Mouse (Mus musculus): ENCODE measurements around the gene Pik3r4. TPM values are rescaled to one million over a fixed set of nuclear protein-coding genes. Genes with fewer than 3 reads are reported as not detected.
"Not testable (repeated sequence)": the region's sequence is repeated elsewhere in the genome, so short reads cannot be mapped to it uniquely, and the experiment has no call there.

Gene Pik3r4
- 26.9 TPM in 2 replicates for polyA plus RNA-seq (2015; fragmentation: Nextera tagmentation; extraction: Ambion mirVana)

GRCm38 (mm10) chr9:105642460-105643371 is at the start of gene Pik3r4:
TSS of gene Pik3r4 (plus strand) at chr9:105642978.
- peak within 1 kb of the TSS; percentile 88 for H3K4me3 ChIP-seq
- no peaks in the 10 kb centered on the region for H3K9me3 ChIP-seq
- H3K4me1 ChIP-seq: peaks cover 12% of the 10 kb centered on the region
- H3K27ac ChIP-seq: peak within 1 kb of the TSS; percentile 76; the same call in 1 of the 2 replicates
- H3K27me3 ChIP-seq: no peaks in the 10 kb centered on the region
- peak; percentile 45; the same call in 1 of the 2 replicates for ATAC-seq (ENCODE audit: insufficient number of reproducible peaks, insufficient read depth, low FRiP score, low TSS enrichment, low read depth)
- 6% methylated on average over 37 of the region's 37 CpGs for WGBS
- peaks cover 26% of the 10 kb centered on the region for H3K36me3 ChIP-seq
- peak within 1 kb of the TSS; percentile 81 for H3K4me2 ChIP-seq
- H3K9ac ChIP-seq: peak within 1 kb of the TSS; percentile 90

- no peaks in the 10 kb centered on the region for H3K27me3 ChIP-seq
- ATAC-seq (ENCODE audit: insufficient number of reproducible peaks, insufficient read depth, low FRiP score, low TSS enrichment, low read depth): no peak
- no peak overlapping the region for H3K4me2 ChIP-seq
- no peaks in the 10 kb centered on the region for H3K9me3 ChIP-seq
- 81% methylated on average over 4 of the region's 4 CpGs for WGBS
- H3K4me3 ChIP-seq: no peak overlapping the region
- no peaks in the 10 kb centered on the region for H3K36me3 ChIP-seq
- H3K9ac ChIP-seq: no peak overlapping the region
- no peak overlapping the region for H3K27ac ChIP-seq
- H3K4me1 ChIP-seq: no peaks in the 10 kb centered on the region
These were observed 43.9 kb upstream of the Pik3r4 start for GRCm38 (mm10) chr9:105598906-105599305.

- Histone ChIP-seq H3K4me3 (no peak overlapping the region), H3K27me3 (no peaks in the 10 kb centered on the region), H3K4me2 (no peak overlapping the region), H3K4me1 (peaks cover 3% of the 10 kb centered on the region; the same call in 1 of the 2 replicates), H3K9me3 (no peaks in the 10 kb centered on the region), H3K27ac (no peak overlapping the region), H3K9ac (no peak overlapping the region), H3K36me3 (no peaks in the 10 kb centered on the region)
- WGBS: 88% methylated on average over 15 of the region's 15 CpGs
- ATAC-seq (ENCODE audit: insufficient number of reproducible peaks, insufficient read depth, low FRiP score, low TSS enrichment, low read depth): no peak
These were observed 30.6 kb upstream of the Pik3r4 start for GRCm38 (mm10) chr9:105611980-105612771.

- no peak for ATAC-seq (ENCODE audit: insufficient number of reproducible peaks, insufficient read depth, low FRiP score, low TSS enrichment, low read depth)
- H3K4me1 ChIP-seq: peaks cover 3% of the 10 kb centered on the region; the same call in 1 of the 2 replicates
- no peaks in the 10 kb centered on the region for H3K9me3 ChIP-seq
- no peaks in the 10 kb centered on the region for H3K36me3 ChIP-seq
- H3K27me3 ChIP-seq: no peaks in the 10 kb centered on the region
- no peak overlapping the region for H3K4me2 ChIP-seq
- H3K9ac ChIP-seq: no peak overlapping the region
- H3K27ac ChIP-seq: no peak overlapping the region
- 76% methylated on average over 7 of the region's 7 CpGs for WGBS
- no peak overlapping the region for H3K4me3 ChIP-seq
These were observed 29.9 kb upstream of the Pik3r4 start for GRCm38 (mm10) chr9:105612919-105613318.

GRCm38 (mm10) chr9:105615952-105616351 is 26.8 kb upstream of the Pik3r4 start:
- Histone ChIP-seq H3K4me3 (no peak overlapping the region), H3K27me3 (no peaks in the 10 kb centered on the region), H3K9ac (no peak overlapping the region), H3K27ac (no peak overlapping the region), H3K36me3 (no peaks in the 10 kb centered on the region), H3K4me1 (peaks cover 3% of the 10 kb centered on the region; the same call in 1 of the 2 replicates), H3K9me3 (no peaks in the 10 kb centered on the region), H3K4me2 (no peak overlapping the region)
- WGBS: 75% methylated on average over 2 of the region's 2 CpGs
- ATAC-seq (ENCODE audit: insufficient number of reproducible peaks, insufficient read depth, low FRiP score, low TSS enrichment, low read depth): no peak

- not testable (repeated sequence) for H3K9ac ChIP-seq; H3K4me2 ChIP-seq; ATAC-seq (ENCODE audit: insufficient number of reproducible peaks, insufficient read depth, low FRiP score, low TSS enrichment, low read depth); H3K9me3 ChIP-seq; H3K27me3 ChIP-seq; H3K4me1 ChIP-seq; H3K27ac ChIP-seq; H3K4me3 ChIP-seq; H3K36me3 ChIP-seq
These were observed 25.5 kb upstream of the Pik3r4 start for GRCm38 (mm10) chr9:105617274-105617673.

GRCm38 (mm10) chr9:105633961-105634360 is 8.8 kb upstream of the Pik3r4 start:
- 79% methylated on average over 2 of the region's 2 CpGs for WGBS
- ATAC-seq (ENCODE audit: insufficient number of reproducible peaks, insufficient read depth, low FRiP score, low TSS enrichment, low read depth): no peak
- Histone ChIP-seq H3K27me3 (no peaks in the 10 kb centered on the region), H3K4me1 (no peaks in the 10 kb centered on the region), H3K9me3 (no peaks in the 10 kb centered on the region), H3K4me3 (no peak overlapping the region), H3K4me2 (no peak overlapping the region), H3K27ac (no peak overlapping the region), H3K9ac (no peak overlapping the region), H3K36me3 (no peaks in the 10 kb centered on the region)

GRCm38 (mm10) chr9:105641377-105641776 is 1.4 kb upstream of the Pik3r4 start:
- not testable (repeated sequence) for H3K9me3 ChIP-seq; ATAC-seq (ENCODE audit: insufficient number of reproducible peaks, insufficient read depth, low FRiP score, low TSS enrichment, low read depth); H3K27me3 ChIP-seq; H3K4me3 ChIP-seq; H3K27ac ChIP-seq; H3K4me2 ChIP-seq; H3K9ac ChIP-seq
- peaks cover 17% of the 10 kb centered on the region for H3K36me3 ChIP-seq
- peaks cover 11% of the 10 kb centered on the region for H3K4me1 ChIP-seq
- 73% methylated on average over 6 of the region's 6 CpGs for WGBS

- no peak overlapping the region for H3K27ac ChIP-seq
- no peak overlapping the region for H3K4me2 ChIP-seq
- WGBS: 85% methylated on average over 2 of the region's 2 CpGs
- no peaks in the 10 kb centered on the region for H3K27me3 ChIP-seq
- no peaks in the 10 kb centered on the region for H3K4me1 ChIP-seq
- H3K9ac ChIP-seq: no peak overlapping the region
- no peaks in the 10 kb centered on the region for H3K9me3 ChIP-seq
- H3K4me3 ChIP-seq: no peak overlapping the region
- no peak for ATAC-seq (ENCODE audit: insufficient number of reproducible peaks, insufficient read depth, low FRiP score, low TSS enrichment, low read depth)
- H3K36me3 ChIP-seq: peaks cover 67% of the 10 kb centered on the region
These were observed 13.4 kb downstream of the Pik3r4 start for GRCm38 (mm10) chr9:105656189-105656588.

GRCm38 (mm10) chr9:105658216-105658615 is 15.4 kb downstream of the Pik3r4 start:
- Histone ChIP-seq H3K9ac (no peak overlapping the region), H3K27me3 (no peaks in the 10 kb centered on the region), H3K27ac (no peak overlapping the region), H3K4me2 (no peak overlapping the region), H3K36me3 (peaks cover 72% of the 10 kb centered on the region), H3K4me3 (no peak overlapping the region), H3K4me1 (no peaks in the 10 kb centered on the region), H3K9me3 (no peaks in the 10 kb centered on the region)
- WGBS: 91% methylated on average over 12 of the region's 12 CpGs
- no peak for ATAC-seq (ENCODE audit: insufficient number of reproducible peaks, insufficient read depth, low FRiP score, low TSS enrichment, low read depth)

- 83% methylated on average over 6 of the region's 6 CpGs for WGBS
These were observed 17.1 kb downstream of the Pik3r4 start for GRCm38 (mm10) chr9:105659877-105660276.

More at GRCm38 (mm10) chr9:105659877-105660276, 17.1 kb downstream of the Pik3r4 start:
- ATAC-seq (ENCODE audit: insufficient number of reproducible peaks, insufficient read depth, low FRiP score, low TSS enrichment, low read depth): no peak
- no peaks in the 10 kb centered on the region for H3K4me1 ChIP-seq
- H3K4me3 ChIP-seq: no peak overlapping the region
- H3K9ac ChIP-seq: no peak overlapping the region
- H3K9me3 ChIP-seq: no peaks in the 10 kb centered on the region
- H3K36me3 ChIP-seq: peaks cover 75% of the 10 kb centered on the region
- H3K27me3 ChIP-seq: no peaks in the 10 kb centered on the region
- no peak overlapping the region for H3K27ac ChIP-seq
- no peak overlapping the region for H3K4me2 ChIP-seq
